Mouse (Mus musculus) thymus, adult 2 months (tissue): ENCODE data around the gene Mmd. TPM values are rescaled to one million over a fixed set of nuclear protein-coding genes. Genes with fewer than 3 reads are reported as not detected.

Experiments
- DNase-seq: peaks from one replicate; pipeline ENCODE4 v3.0.0; 2021
- H3K27ac ChIP-seq: fragments of 200-500 bp; 2 replicates; pipeline ENCODE4 v1.5.1; 2012; ENCODE audit warnings: low read length, control low read depth; ENCODE audit not compliant: control insufficient read depth, insufficient read depth
- H3K27me3 ChIP-seq: fragments of 200-500 bp; 2 replicates; pipeline ENCODE4 v1.6.1; 2012; ENCODE audit warnings: mild to moderate bottlenecking, low read length, moderate library complexity, mixed read lengths; ENCODE audit not compliant: control insufficient read depth, insufficient read depth
- H3K36me3 ChIP-seq: fragments of 200-500 bp; 2 replicates; pipeline ENCODE4 v1.6.1; 2012; ENCODE audit warnings: mild to moderate bottlenecking, low read length, moderate library complexity; ENCODE audit not compliant: control insufficient read depth, insufficient read depth
- H3K4me1 ChIP-seq: fragments of 200-500 bp; replicated peaks from 2 replicates; pipeline ENCODE4 v1.6.1; 2012; ENCODE audit warnings: low read length; ENCODE audit not compliant: control insufficient read depth, insufficient read depth
- H3K4me3 ChIP-seq: fragments of 200-500 bp; 2 replicates; pipeline ENCODE4 v1.5.1; 2012; ENCODE audit warnings: mild to moderate bottlenecking, low read length, control low read depth, moderate library complexity; ENCODE audit not compliant: control insufficient read depth, insufficient read depth
- CTCF ChIP-seq: fragments of 200-500 bp; IDR thresholded peaks from 2 replicates; pipeline ENCODE4 v1.5.1; 2012; ENCODE audit warnings: mild to moderate bottlenecking, control low read depth, low read length, moderate library complexity, borderline replicate concordance; ENCODE audit not compliant: control insufficient read depth, poor library complexity, insufficient read depth; ENCODE audit errors: extremely low read depth
- POLR2A ChIP-seq: fragments of 200-500 bp; IDR thresholded peaks from 2 replicates; pipeline ENCODE4 v1.6.1; 2012; ENCODE audit warnings: mild to moderate bottlenecking, low read length, control low read depth, moderate library complexity; ENCODE audit not compliant: control insufficient read depth, poor library complexity, insufficient read depth; ENCODE audit errors: extremely low read depth
- WGBS: fragments of 180-500 bp; shearing (Covaris S2); methylation state at CpG from one replicate; pipeline ENCODE4 v1.1.7; 2018; 5-methylcytosine and 5-hydroxymethylcytosine counted together
- polyA plus RNA-seq: library from polyadenylated mRNA; depleted of rRNA; stranded (reverse); fragments of >200 nt; gene quantifications from 2 replicates; pipeline ENCODE4 v1.2.3, GENCODE M21; 2012; rRNA removed

Mmd gene
- 32.7 and 42.3 TPM in 2 replicates for polyA plus RNA-seq

DNA sequence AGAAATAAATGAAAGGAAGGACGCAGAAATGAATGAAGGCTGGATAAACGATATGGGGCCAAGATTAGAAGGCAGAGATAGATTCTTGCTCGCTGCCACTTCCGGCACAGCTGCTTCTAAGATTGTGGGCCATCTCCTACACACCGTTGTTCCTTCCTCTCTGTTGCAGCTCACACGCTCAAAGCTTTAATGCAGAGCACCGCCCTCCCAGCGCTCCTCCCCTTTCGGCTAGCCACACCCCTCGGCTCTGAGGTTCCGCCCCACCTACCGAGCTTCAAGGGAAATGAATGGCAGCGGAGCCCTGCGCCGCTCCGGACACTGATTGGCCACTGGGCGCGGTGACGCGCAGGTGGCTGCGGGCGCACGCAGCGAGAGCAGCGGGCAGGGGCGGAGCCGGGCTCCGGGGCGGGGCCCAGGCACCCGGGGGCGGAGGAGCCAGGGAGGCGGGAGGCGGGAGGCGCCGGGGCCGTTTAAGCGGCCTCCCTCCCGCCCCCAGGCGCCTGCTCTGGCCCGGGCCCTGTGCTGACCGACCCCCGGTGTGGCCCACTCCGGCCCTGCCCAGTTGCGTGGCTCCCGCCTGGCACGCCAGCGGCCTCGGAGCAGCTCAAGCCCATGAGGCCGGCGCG lies at the start of gene Mmd:
Gene Mmd (plus strand): TSS at position 432 of the 626 bp plus-strand sequence.
- Histone ChIP-seq H3K27ac (peak within 1 kb of the TSS; percentile 90), H3K27me3 (no peaks in the 10 kb centered on the region), H3K4me3 (peak within 1 kb of the TSS; percentile 72), H3K4me1 (peaks cover 20% of the 10 kb centered on the region), H3K36me3 (no peaks in the 10 kb centered on the region)
- TF ChIP-seq CTCF (peak; percentile 54; the same call in 1 of the 2 replicates), POLR2A (peak; percentile 84)
- peak; percentile 99 for DNase-seq
- WGBS, result under 1% methylated on average over 50 of the region's 51 CpGs

DNA sequence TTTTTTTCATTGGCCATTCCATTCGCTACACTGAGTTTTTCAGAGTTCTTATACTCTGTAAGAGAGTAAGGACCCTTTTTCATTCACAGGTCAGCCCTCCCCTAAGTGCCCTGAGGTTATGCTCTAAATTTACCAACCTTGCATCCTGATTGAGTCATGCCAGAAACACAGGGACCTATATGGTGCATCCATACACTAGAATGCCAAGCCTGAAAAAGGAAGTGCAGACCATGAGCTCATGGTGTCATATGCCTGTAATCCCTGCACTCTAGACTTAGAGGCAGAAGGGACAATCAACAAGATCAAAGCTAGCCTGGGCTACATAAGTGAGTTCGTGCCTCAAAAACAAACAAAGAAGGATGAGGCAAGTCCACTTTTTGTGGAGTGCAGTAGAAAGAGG lies 48.4 kb upstream of the Mmd start:
- Histone ChIP-seq H3K4me3 (no peak overlapping the region), H3K36me3 (no peaks in the 10 kb centered on the region), H3K4me1 (no peaks in the 10 kb centered on the region), H3K27me3 (no peaks in the 10 kb centered on the region), H3K27ac (no peak overlapping the region)
- no peak for DNase-seq
- 98% methylated on average over 2 of the region's 2 CpGs for WGBS
- no peak for TF ChIP-seq CTCF
- TF ChIP-seq POLR2A, result no peak

DNA sequence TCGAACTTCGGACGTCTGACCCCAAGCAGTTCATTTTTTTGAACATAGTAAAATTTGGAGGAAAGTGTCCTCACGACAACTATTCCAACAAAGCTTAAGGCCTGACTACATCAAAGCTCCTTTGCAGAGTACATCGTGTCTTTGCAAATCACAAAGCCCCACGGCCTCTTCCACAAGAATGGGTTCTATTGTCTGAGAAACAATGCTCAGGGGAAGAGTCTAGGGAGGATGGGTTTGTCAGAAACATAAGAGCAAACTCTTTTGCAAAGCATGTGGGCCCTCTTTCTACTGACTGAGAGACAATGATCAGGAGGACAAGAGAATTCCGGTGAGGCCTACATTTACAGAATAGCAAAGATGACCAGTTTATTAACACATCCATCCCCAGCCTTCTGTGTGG lies 35.0 kb upstream of the Mmd start:
- Histone ChIP-seq H3K27me3 (no peaks in the 10 kb centered on the region), H3K4me1 (no peaks in the 10 kb centered on the region), H3K36me3 (no peaks in the 10 kb centered on the region), H3K27ac (no peak overlapping the region), H3K4me3 (no peak overlapping the region)
- WGBS, result 96% methylated on average over 7 of the region's 7 CpGs
- DNase-seq, result no peak
- no peak for TF ChIP-seq CTCF
- TF ChIP-seq POLR2A, result no peak

DNA sequence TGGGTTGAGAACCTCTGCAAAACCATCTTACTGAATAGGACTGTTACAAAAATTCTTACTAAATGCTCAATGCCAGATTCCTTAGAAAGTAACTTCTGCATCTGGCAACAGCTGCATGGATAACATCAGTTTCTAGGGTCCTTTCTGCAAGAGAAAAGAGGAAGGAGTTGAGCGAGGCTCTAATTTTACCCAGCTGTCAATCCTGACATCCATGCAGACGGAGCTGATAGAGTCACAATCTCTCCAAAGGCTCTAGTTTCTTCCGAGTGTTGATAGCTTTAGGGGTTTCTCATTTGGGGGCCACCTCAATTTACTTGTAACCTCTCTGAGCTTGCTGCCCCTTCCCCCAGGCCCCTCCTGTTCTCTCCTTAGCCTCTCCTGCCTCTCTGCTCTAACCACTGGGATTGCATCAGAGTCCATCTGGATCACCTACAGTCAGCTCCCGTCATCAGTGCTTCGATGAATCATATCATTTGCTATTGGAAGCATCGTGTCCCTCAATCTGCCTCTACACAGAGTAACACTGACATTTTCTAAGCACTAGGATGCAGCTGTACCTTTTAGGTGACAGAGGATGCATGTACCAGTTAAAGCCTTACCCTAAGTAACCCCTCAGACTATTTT lies 29.1 kb upstream of the Mmd start:
- 49% methylated on average over 6 of the region's 6 CpGs for WGBS
- H3K4me3 ChIP-seq, result no peak overlapping the region
- H3K27ac ChIP-seq, result no peak overlapping the region
- TF ChIP-seq CTCF, result no peak
- TF ChIP-seq POLR2A, result no peak
- H3K4me1 ChIP-seq, result peaks cover 2% of the 10 kb centered on the region; the same call in 1 of the 2 replicates
- no peaks in the 10 kb centered on the region for H3K36me3 ChIP-seq
- no peak for DNase-seq
- H3K27me3 ChIP-seq, result no peaks in the 10 kb centered on the region

DNA sequence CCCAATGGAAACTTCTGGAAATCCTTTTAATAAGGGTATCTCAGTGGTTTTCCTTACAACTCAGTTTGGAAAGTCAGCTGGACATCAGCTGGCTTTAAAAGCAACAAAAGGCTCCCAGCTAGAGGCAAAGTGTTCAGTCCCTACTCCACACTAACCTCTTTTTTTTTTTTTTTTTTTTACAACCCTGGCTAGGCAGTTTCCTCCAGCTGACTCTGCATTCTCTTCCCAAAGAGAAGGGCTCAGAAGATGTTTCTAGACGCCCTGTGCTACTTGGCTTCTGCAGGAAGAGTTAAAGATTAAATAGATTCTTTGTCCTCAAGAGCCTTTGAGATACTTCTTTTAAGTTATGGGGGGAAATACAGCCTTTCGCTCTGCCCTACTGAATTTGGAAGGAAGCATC lies 28.5 kb upstream of the Mmd start:
- no peak overlapping the region for H3K27ac ChIP-seq
- DNase-seq, result no peak
- no peak for TF ChIP-seq POLR2A
- no peak for TF ChIP-seq CTCF
- H3K36me3 ChIP-seq, result no peaks in the 10 kb centered on the region
- H3K4me1 ChIP-seq, result peaks cover 2% of the 10 kb centered on the region; the same call in 1 of the 2 replicates
- H3K27me3 ChIP-seq, result no peaks in the 10 kb centered on the region
- no peak overlapping the region for H3K4me3 ChIP-seq
- 3% methylated on average over 2 of the region's 2 CpGs for WGBS

- H3K4me3 ChIP-seq, result no peak overlapping the region
- H3K36me3 ChIP-seq, result no peaks in the 10 kb centered on the region
- peaks cover 2% of the 10 kb centered on the region; the same call in 1 of the 2 replicates for H3K4me1 ChIP-seq
- WGBS, result 7% methylated on average over 11 of the region's 11 CpGs
- no peak for DNase-seq
- H3K27me3 ChIP-seq, result no peaks in the 10 kb centered on the region
- TF ChIP-seq CTCF, result no peak
- TF ChIP-seq POLR2A, result no peak
- no peak overlapping the region for H3K27ac ChIP-seq
Measured at GRCm38 (mm10) chr11:90224914-90225470, 24.3 kb upstream of the Mmd start.
